Mouse (Mus musculus): ENCODE data around the gene Ostn. TPM values are rescaled to one million over a fixed set of nuclear protein-coding genes. Genes with fewer than 3 reads are reported as not detected.

The Ostn gene
- total and polyA plus RNA-seq, 2 experiments from 2014 or later = not detected

DNA sequence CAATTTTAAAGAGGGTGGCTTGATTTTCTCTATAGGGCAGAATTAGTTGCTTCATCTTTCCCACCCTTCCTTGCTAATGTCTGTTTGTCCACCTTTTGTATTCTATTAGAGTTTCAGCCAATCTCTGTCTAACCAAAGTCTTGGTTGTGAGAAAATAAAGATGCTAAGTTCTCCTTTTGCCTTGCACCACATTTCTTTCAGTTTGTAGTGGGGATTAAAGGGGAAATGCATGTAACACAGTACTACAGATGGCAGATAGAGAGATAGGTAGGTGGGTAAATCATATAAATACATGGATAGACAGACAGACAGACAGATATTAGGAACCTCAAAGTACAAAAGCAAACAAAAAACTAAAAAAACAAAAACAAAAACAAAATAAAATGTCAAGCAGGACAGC lies 69.3 kb downstream of the Ostn start:
- Histone ChIP-seq H3K4me1 (ENCODE audit: control insufficient read depth, insufficient read depth) (no peaks in the 10 kb centered on the region), H3K27me3 (ENCODE audit: control insufficient read depth, insufficient read depth, low read length) (no peaks in the 10 kb centered on the region), H3K9ac (replicated peaks; ENCODE audit: low read depth, low read length) (no peak overlapping the region), H3K9me3 (replicated peaks; ENCODE audit: control insufficient read depth, low read length) (no peaks in the 10 kb centered on the region), H3K36me3 (replicated peaks; ENCODE audit: control insufficient read depth, insufficient read depth, low read length) (no peaks in the 10 kb centered on the region), H3K4me3 (ENCODE audit: low read depth, low read length) (no peak overlapping the region), H3K27ac (ENCODE audit: low read depth) (no peak overlapping the region), H3K4me2 (ENCODE audit: low read depth, low read length) (no peak overlapping the region)
- TF ChIP-seq EP300 (IDR thresholded peaks at IDR 0.05; ENCODE audit: low read depth) (no peak), CTCF (IDR thresholded peaks at IDR 0.05; ENCODE audit: low read depth) (no peak)
- DNase-seq (ENCODE audit: low spot score) (no peak), ATAC-seq (ENCODE audit: insufficient read depth, low read depth) (no peak)

DNA sequence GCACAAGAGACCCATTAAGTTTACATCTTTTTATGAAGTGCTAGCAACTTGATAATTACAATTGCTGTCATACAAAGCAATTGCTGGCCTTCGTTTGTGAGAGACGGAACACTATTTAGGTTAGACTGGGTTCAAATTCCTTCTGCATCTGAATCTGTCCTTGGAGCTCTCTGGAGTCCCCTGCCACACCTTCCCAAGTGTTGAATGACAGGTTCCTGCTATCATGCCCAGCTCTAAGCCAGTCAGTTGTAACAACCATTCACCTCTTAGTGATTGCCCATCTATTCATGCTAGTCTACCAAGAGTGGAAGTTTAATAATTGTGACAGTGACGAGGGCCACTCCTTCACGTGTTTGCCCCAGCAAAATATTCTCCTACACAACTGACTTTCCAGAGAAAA lies 74.9 kb downstream of the Ostn start:
- no peak for DNase-seq (ENCODE audit: low spot score)
- H3K36me3 ChIP-seq (replicated peaks; ENCODE audit: control insufficient read depth, insufficient read depth, low read length) = no peaks in the 10 kb centered on the region
- no peaks in the 10 kb centered on the region for H3K9me3 ChIP-seq (replicated peaks; ENCODE audit: control insufficient read depth, low read length)
- TF ChIP-seq EP300 (IDR thresholded peaks at IDR 0.05; ENCODE audit: low read depth) (no peak), CTCF (IDR thresholded peaks at IDR 0.05; ENCODE audit: low read depth) (no peak)
- no peak overlapping the region for H3K9ac ChIP-seq (replicated peaks; ENCODE audit: low read depth, low read length)
- no peaks in the 10 kb centered on the region for H3K27me3 ChIP-seq (ENCODE audit: control insufficient read depth, insufficient read depth, low read length)
- 67% methylated on average over 4 of the region's 4 CpGs for WGBS
- no peak for ATAC-seq (ENCODE audit: insufficient read depth, low read depth)
- no peak overlapping the region for H3K27ac ChIP-seq (ENCODE audit: low read depth)
- no peak overlapping the region for H3K4me3 ChIP-seq (ENCODE audit: low read depth, low read length)
- no peaks in the 10 kb centered on the region for H3K4me1 ChIP-seq (ENCODE audit: control insufficient read depth, insufficient read depth)
- H3K4me2 ChIP-seq (ENCODE audit: low read depth, low read length) = no peak overlapping the region

DNA sequence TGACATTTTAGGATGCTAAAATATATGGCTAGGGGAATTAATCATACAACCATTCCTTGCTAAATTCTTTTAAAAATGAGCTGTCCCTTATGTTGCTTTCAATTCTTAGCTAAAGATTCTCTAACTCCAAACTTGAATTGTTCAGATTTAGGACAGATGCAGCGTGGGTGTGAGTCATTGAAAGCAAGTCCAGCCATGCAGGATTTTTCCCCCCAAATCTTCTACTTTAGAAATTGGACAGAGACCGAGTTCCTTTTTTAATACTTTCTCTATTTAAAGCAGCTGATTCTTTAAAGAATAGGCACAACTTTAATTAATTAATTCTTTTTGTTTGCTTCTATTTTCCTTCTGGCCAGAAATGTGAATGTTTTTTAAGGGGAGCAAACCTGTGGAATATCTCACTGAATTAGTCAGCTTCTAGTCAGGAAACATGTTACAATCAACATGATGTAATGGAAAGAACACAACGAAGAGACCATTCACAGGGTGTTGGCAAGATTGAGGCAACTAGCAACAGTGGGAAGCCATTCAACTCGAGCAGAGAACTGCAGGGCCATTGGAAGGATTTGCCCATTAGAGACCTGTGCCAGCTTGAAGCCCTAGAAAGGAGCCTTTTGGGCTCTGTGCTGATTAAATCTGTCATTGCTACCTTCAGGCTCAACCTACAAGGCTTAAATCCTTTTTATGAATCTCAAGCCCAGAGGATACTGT lies 77.8 kb downstream of the Ostn start:
- H3K9ac ChIP-seq (replicated peaks; ENCODE audit: low read depth, low read length) = no peak overlapping the region
- no peaks in the 10 kb centered on the region for H3K27me3 ChIP-seq (ENCODE audit: control insufficient read depth, insufficient read depth, low read length)
- peaks cover 5% of the 10 kb centered on the region; the same call in 1 of the 2 replicates for H3K4me1 ChIP-seq (ENCODE audit: control insufficient read depth, insufficient read depth)
- WGBS = 50% methylated on average over 4 of the region's 4 CpGs
- H3K4me2 ChIP-seq (ENCODE audit: low read depth, low read length) = no peak overlapping the region
- no peaks in the 10 kb centered on the region for H3K36me3 ChIP-seq (replicated peaks; ENCODE audit: control insufficient read depth, insufficient read depth, low read length)
- no peak overlapping the region for H3K27ac ChIP-seq (ENCODE audit: low read depth)
- H3K4me3 ChIP-seq (ENCODE audit: low read depth, low read length) = no peak overlapping the region
- ATAC-seq (ENCODE audit: insufficient read depth, low read depth) (no peak), DNase-seq (ENCODE audit: low spot score) (peak; percentile 6)
- no peaks in the 10 kb centered on the region for H3K9me3 ChIP-seq (replicated peaks; ENCODE audit: control insufficient read depth, low read length)
- TF ChIP-seq EP300 (IDR thresholded peaks at IDR 0.05; ENCODE audit: low read depth) = no peak
- TF ChIP-seq CTCF (IDR thresholded peaks at IDR 0.05; ENCODE audit: low read depth) = no peak

DNA sequence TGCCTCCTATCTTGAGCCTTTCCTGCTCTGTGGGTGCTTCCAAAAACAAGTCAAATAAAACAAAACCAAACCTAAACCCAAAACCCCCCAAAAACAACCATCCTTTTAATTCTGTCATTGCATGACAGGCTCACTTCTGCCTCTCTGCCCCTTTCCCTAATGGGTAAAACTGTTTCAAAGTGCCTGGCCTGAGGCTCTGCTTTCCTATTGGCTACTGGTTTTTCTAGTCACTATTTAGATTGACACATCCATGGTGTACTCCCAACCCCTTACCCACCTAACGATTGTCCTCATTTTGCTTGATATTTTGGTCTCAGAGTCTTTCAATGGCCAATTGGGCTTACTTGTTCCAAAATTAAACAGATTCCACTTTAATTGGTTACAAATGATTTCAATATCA lies 78.4 kb downstream of the Ostn start:
- H3K4me2 ChIP-seq (ENCODE audit: low read depth, low read length) = no peak overlapping the region
- no peaks in the 10 kb centered on the region for H3K27me3 ChIP-seq (ENCODE audit: control insufficient read depth, insufficient read depth, low read length)
- DNase-seq (ENCODE audit: low spot score) (no peak), ATAC-seq (ENCODE audit: insufficient read depth, low read depth) (no peak)
- no peak overlapping the region for H3K4me3 ChIP-seq (ENCODE audit: low read depth, low read length)
- no peak overlapping the region for H3K9ac ChIP-seq (replicated peaks; ENCODE audit: low read depth, low read length)
- peaks cover 11% of the 10 kb centered on the region for H3K4me1 ChIP-seq (ENCODE audit: control insufficient read depth, insufficient read depth)
- H3K36me3 ChIP-seq (replicated peaks; ENCODE audit: control insufficient read depth, insufficient read depth, low read length) = no peaks in the 10 kb centered on the region
- no peaks in the 10 kb centered on the region for H3K9me3 ChIP-seq (replicated peaks; ENCODE audit: control insufficient read depth, low read length)
- no peak overlapping the region for H3K27ac ChIP-seq (ENCODE audit: low read depth)
- TF ChIP-seq CTCF (IDR thresholded peaks at IDR 0.05; ENCODE audit: low read depth) (no peak), EP300 (IDR thresholded peaks at IDR 0.05; ENCODE audit: low read depth) (no peak)
- 71% methylated on average over 1 of the region's 1 CpGs for whole genome bisulfite sequencing

DNA sequence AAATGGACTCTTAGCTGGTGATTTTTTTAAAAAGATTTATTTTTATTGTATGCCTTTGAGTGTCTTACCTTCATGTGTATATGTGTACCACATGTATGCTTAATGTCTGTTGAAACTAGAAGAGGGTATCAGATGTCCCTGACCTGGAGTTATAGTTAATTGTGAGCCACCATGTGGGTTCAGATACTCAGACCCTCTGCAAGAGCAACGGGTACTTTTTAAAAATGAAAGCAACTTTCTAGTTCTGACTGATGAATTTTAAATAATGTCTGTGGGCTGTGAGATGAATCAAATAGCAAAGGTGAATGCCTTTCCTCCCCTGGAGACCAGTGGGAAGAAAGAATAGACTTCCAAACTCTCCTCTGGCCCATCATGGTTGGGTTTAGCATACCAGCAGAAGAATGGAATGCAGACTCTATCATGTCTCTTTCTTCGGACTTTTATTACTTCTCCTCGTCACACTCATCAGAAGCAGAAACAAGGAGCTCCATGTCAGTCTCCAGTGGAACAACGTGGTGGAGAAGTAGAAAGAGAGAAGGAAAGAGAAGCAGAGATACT lies 79.6 kb downstream of the Ostn start:
- Histone ChIP-seq H3K4me2 (ENCODE audit: low read depth, low read length) (no peak overlapping the region), H3K9me3 (replicated peaks; ENCODE audit: control insufficient read depth, low read length) (no peaks in the 10 kb centered on the region), H3K4me3 (ENCODE audit: low read depth, low read length) (no peak overlapping the region), H3K27ac (ENCODE audit: low read depth) (no peak overlapping the region), H3K36me3 (replicated peaks; ENCODE audit: control insufficient read depth, insufficient read depth, low read length) (no peaks in the 10 kb centered on the region), H3K4me1 (ENCODE audit: control insufficient read depth, insufficient read depth) (peaks cover 15% of the 10 kb centered on the region), H3K27me3 (ENCODE audit: control insufficient read depth, insufficient read depth, low read length) (no peaks in the 10 kb centered on the region), H3K9ac (replicated peaks; ENCODE audit: low read depth, low read length) (no peak overlapping the region)
- 62% methylated on average over 4 of the region's 4 CpGs for WGBS
- ATAC-seq (ENCODE audit: insufficient read depth, low read depth) (no peak), DNase-seq (ENCODE audit: low spot score) (no peak)
- TF ChIP-seq CTCF (IDR thresholded peaks at IDR 0.05; ENCODE audit: low read depth) (no peak), EP300 (IDR thresholded peaks at IDR 0.05; ENCODE audit: low read depth) (no peak)

Data from heart, postnatal 0 days (tissue).